Mouse (Mus musculus): Measurements from ENCODE around the gene Abcc1.

DNA sequence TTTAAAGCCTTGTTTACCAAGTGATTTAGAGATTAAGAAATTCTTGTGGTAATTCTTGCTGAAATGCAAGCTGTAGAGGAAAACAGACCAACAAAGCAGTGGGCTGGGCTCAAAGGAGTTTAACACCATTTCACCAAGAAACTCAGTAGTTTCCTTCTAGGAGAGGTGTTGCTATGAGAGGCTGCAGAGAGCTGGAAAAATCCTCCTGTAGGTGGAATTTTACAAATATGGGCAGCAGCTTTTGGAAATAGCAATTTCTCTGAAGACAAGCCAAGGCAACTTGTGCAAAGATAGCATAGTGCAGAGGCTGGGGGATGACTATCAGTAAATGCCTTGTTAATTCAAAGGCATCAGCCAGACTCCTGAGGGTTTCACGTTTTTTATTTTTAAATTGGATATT is 40.9 kb upstream of the Abcc1 start:
- TF ChIP-seq POLR2A (IDR thresholded peaks at IDR 0.05; ENCODE audit: insufficient read depth, low read depth, low read length) (no peak), CTCF (IDR thresholded peaks at IDR 0.05; ENCODE audit: insufficient read depth, low read depth, low read length) (no peak)
